Mouse (Mus musculus): ENCODE data around the gene Pcif1. TPM values are rescaled to one million over a fixed set of nuclear protein-coding genes. Genes with fewer than 3 reads are reported as not detected.
"Not testable (repeated sequence)": the region's sequence is repeated elsewhere in the genome, so short reads cannot be mapped to it uniquely, and the experiment has no call there.

Gene Pcif1
- polyA plus RNA-seq, 1 experiment from 2014 or later = 57.1 TPM

DNA sequence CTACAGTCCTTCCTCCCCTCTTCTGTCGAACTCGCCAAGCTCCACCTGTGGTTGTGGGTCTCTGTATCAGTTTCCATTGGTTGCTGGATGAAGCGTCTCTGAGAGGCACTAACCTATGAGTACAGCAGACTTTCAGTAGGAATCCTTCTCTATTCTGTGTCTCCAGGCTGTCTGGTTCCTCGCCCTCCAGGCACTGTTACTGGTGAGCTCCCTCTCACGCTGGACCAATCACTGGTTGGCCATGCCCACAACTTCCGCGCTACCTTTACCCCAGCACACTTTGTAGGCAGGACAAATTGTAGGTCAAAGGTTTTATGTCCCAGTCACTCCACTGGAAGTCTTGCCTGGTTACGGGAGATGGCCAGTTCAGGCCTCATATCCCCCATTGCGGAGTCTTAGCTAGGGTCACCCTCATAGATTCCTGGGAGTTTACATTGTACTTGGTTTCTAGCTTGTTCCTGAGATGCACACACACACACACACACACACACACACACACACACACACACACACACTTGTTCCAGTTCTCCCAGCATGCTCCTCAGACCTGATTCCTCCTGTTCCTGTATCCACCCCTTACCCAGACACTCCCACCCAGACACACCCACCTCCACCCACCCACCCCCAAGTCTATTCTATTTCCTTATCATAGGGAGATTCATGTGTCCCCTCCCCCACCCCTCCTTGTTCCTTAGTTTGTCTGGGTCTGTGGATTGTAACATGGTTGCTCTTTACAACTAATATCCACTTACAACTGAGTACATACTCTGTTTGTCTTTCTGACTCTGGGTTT lies 19.3 kb upstream of the Pcif1 start:
- WGBS = 52% methylated on average over 9 of the region's 9 CpGs
- no peak overlapping the region for H3K4me3 ChIP-seq (ENCODE audit: low read depth, low read length)
- H3K4me1 ChIP-seq (ENCODE audit: control insufficient read depth, insufficient read depth, low read length) = peaks cover 4% of the 10 kb centered on the region; the same call in 1 of the 2 replicates
- DNase-seq (ENCODE audit: low spot score) = no peak
- no peak for ATAC-seq (replicated peaks; ENCODE audit: insufficient number of reproducible peaks, low FRiP score, low TSS enrichment, low read depth)
- H3K9me3 ChIP-seq (replicated peaks; ENCODE audit: control insufficient read depth, low read length) = no peaks in the 10 kb centered on the region
- H3K27ac ChIP-seq (replicated peaks; ENCODE audit: low read depth, low read length) = no peak overlapping the region
- no peak overlapping the region for H3K4me2 ChIP-seq (ENCODE audit: low read depth, low read length)
- no peaks in the 10 kb centered on the region for H3K36me3 ChIP-seq (replicated peaks; ENCODE audit: control insufficient read depth, insufficient read depth, low read depth, low read length)
- H3K9ac ChIP-seq (replicated peaks; ENCODE audit: low read length) = no peak overlapping the region
- peaks cover 7% of the 10 kb centered on the region; the same call in 1 of the 2 replicates for H3K27me3 ChIP-seq (ENCODE audit: control insufficient read depth, insufficient read depth, low read length)

DNA sequence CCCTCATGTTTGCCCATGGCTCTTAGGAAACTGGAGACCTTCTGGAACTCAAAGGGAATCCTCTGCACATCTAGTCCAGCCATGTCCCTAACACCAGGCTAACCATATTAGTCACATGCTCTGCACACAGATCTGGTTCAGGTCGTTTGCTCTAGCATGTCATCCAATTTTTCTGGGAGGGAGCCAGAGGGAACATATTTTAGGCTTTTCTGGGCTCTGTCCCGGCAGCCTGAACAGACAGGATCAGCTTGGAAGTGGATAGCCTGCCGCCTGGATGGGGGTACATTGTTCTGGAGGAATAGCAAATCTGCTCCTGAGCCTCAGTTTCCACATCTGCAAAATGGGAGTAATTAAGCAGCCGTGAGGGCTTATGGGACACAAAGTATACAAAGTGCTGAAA lies 18.0 kb upstream of the Pcif1 start:
- Histone ChIP-seq H3K27me3 (ENCODE audit: control insufficient read depth, insufficient read depth, low read length) (peaks cover 7% of the 10 kb centered on the region; the same call in 1 of the 2 replicates), H3K36me3 (replicated peaks; ENCODE audit: control insufficient read depth, insufficient read depth, low read depth, low read length) (no peaks in the 10 kb centered on the region), H3K27ac (replicated peaks; ENCODE audit: low read depth, low read length) (no peak overlapping the region), H3K9ac (replicated peaks; ENCODE audit: low read length) (no peak overlapping the region), H3K4me3 (ENCODE audit: low read depth, low read length) (no peak overlapping the region), H3K9me3 (replicated peaks; ENCODE audit: control insufficient read depth, low read length) (no peaks in the 10 kb centered on the region), H3K4me1 (ENCODE audit: control insufficient read depth, insufficient read depth, low read length) (peaks cover 4% of the 10 kb centered on the region; the same call in 1 of the 2 replicates), H3K4me2 (ENCODE audit: low read depth, low read length) (no peak overlapping the region)
- WGBS = 77% methylated on average over 4 of the region's 4 CpGs
- ATAC-seq (replicated peaks; ENCODE audit: insufficient number of reproducible peaks, low FRiP score, low TSS enrichment, low read depth) = no peak
- no peak for DNase-seq (ENCODE audit: low spot score)

DNA sequence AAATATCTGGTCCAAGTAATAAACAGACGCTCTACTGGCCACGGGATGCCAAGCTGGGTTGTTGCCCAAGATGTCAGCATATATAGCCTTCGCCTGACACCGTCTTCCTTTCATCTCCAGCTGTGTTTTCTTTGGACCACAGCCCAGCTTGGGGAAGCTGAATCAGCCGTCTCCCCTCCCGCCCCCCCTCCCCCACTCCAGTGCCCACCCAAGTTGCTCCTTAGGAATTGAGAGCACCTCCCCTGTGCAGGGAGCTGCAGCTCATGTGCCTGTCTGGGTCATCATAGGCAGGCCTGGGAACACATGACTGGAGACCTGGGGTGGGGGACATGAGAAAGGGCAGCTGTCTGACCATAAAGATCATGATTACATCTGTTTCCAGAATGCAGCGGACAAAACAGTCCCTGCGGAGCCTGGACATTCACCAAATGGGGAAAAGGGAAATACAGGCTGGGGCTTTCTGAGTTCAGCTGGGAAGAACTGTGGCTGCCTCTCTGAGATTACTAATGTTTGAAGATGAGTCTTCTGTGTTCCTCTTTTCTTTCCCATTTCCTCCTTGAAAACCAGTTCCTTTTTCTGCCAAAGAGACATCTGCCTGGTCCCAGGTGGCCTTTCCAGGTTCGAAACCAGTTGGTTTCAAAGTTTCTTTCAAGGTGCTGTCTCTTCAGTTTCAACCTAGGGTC lies 16.8 kb upstream of the Pcif1 start:
- no peaks in the 10 kb centered on the region for H3K9me3 ChIP-seq (replicated peaks; ENCODE audit: control insufficient read depth, low read length)
- H3K36me3 ChIP-seq (replicated peaks; ENCODE audit: control insufficient read depth, insufficient read depth, low read depth, low read length) = no peaks in the 10 kb centered on the region
- no peaks in the 10 kb centered on the region for H3K4me1 ChIP-seq (ENCODE audit: control insufficient read depth, insufficient read depth, low read length)
- DNase-seq (ENCODE audit: low spot score) = peak; percentile 67
- H3K4me2 ChIP-seq (ENCODE audit: low read depth, low read length) = no peak overlapping the region
- 45% methylated on average over 9 of the region's 9 CpGs for WGBS
- no peak for ATAC-seq (replicated peaks; ENCODE audit: insufficient number of reproducible peaks, low FRiP score, low TSS enrichment, low read depth)
- no peak overlapping the region for H3K4me3 ChIP-seq (ENCODE audit: low read depth, low read length)
- no peaks in the 10 kb centered on the region for H3K27me3 ChIP-seq (ENCODE audit: control insufficient read depth, insufficient read depth, low read length)
- no peak overlapping the region for H3K27ac ChIP-seq (replicated peaks; ENCODE audit: low read depth, low read length)
- no peak overlapping the region for H3K9ac ChIP-seq (replicated peaks; ENCODE audit: low read length)

DNA sequence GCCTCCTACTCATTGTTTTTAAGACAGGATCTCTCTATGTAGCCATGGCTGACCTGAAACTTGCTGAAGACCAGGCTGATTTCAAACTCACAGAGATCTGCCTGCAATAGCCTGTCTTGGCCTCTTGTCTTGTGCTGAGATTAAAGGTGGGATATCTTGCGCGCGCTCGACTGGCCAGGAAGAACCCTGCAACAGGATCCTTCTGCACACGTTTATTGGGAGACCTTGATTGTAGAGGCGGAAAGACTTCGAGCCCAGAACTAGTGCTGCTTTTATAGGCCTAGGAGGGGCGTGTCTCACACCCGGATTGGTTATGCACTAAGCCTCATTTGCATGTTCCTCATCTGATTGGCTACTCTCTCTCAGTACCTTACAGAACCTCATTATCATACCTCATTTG lies 15.7 kb upstream of the Pcif1 start:
- DNase-seq (ENCODE audit: low spot score); H3K4me1 ChIP-seq (ENCODE audit: control insufficient read depth, insufficient read depth, low read length); H3K4me2 ChIP-seq (ENCODE audit: low read depth, low read length); ATAC-seq (replicated peaks; ENCODE audit: insufficient number of reproducible peaks, low FRiP score, low TSS enrichment, low read depth); H3K27ac ChIP-seq (replicated peaks; ENCODE audit: low read depth, low read length); H3K9me3 ChIP-seq (replicated peaks; ENCODE audit: control insufficient read depth, low read length); H3K4me3 ChIP-seq (ENCODE audit: low read depth, low read length); H3K9ac ChIP-seq (replicated peaks; ENCODE audit: low read length); H3K27me3 ChIP-seq (ENCODE audit: control insufficient read depth, insufficient read depth, low read length); H3K36me3 ChIP-seq (replicated peaks; ENCODE audit: control insufficient read depth, insufficient read depth, low read depth, low read length): not testable (repeated sequence)
- WGBS = 91% methylated on average over 7 of the region's 9 CpGs

DNA sequence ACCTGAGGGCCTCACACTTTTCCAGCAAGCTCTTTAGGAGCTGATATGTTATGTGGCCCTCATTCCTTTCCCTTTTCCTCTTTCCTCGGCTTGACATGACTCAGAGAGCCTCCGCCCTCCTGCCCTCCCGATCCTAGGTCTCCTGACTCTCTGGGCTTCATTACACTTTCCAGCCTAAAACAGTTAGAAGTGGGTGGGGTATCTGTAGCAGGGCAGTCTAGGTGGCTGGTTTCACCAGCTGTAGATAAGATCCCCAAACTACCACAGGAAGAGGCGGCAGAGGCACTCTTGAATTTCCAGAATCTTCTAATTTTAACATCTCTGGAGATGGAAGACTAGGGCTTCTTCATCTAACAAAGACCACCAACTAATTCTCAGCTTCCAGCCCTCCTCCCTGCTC lies 14.5 kb upstream of the Pcif1 start:
- no peaks in the 10 kb centered on the region for H3K4me1 ChIP-seq (ENCODE audit: control insufficient read depth, insufficient read depth, low read length)
- no peak overlapping the region for H3K27ac ChIP-seq (replicated peaks; ENCODE audit: low read depth, low read length)
- ATAC-seq (replicated peaks; ENCODE audit: insufficient number of reproducible peaks, low FRiP score, low TSS enrichment, low read depth) (no peak), DNase-seq (ENCODE audit: low spot score) (no peak)
- no peak overlapping the region for H3K4me3 ChIP-seq (ENCODE audit: low read depth, low read length)
- no peak overlapping the region for H3K4me2 ChIP-seq (ENCODE audit: low read depth, low read length)
- H3K9ac ChIP-seq (replicated peaks; ENCODE audit: low read length) = no peak overlapping the region
- H3K9me3 ChIP-seq (replicated peaks; ENCODE audit: control insufficient read depth, low read length) = no peaks in the 10 kb centered on the region
- H3K36me3 ChIP-seq (replicated peaks; ENCODE audit: control insufficient read depth, insufficient read depth, low read depth, low read length) = no peaks in the 10 kb centered on the region
- H3K27me3 ChIP-seq (ENCODE audit: control insufficient read depth, insufficient read depth, low read length) = no peaks in the 10 kb centered on the region
- WGBS = 74% methylated on average over 4 of the region's 4 CpGs

GRCm38 (mm10) chr2:164866741-164867551 lies 12.2 kb upstream of the Pcif1 start:
- H3K4me3 ChIP-seq (ENCODE audit: low read depth, low read length) = no peak overlapping the region
- no peaks in the 10 kb centered on the region for H3K9me3 ChIP-seq (replicated peaks; ENCODE audit: control insufficient read depth, low read length)
- H3K27me3 ChIP-seq (ENCODE audit: control insufficient read depth, insufficient read depth, low read length) = no peaks in the 10 kb centered on the region
- no peak overlapping the region for H3K4me2 ChIP-seq (ENCODE audit: low read depth, low read length)
- H3K9ac ChIP-seq (replicated peaks; ENCODE audit: low read length) = no peak overlapping the region
- no peak overlapping the region for H3K27ac ChIP-seq (replicated peaks; ENCODE audit: low read depth, low read length)
- ATAC-seq (replicated peaks; ENCODE audit: insufficient number of reproducible peaks, low FRiP score, low TSS enrichment, low read depth) (no peak), DNase-seq (ENCODE audit: low spot score) (no peak)
- no peaks in the 10 kb centered on the region for H3K36me3 ChIP-seq (replicated peaks; ENCODE audit: control insufficient read depth, insufficient read depth, low read depth, low read length)
- no peaks in the 10 kb centered on the region for H3K4me1 ChIP-seq (ENCODE audit: control insufficient read depth, insufficient read depth, low read length)
- 65% methylated on average over 16 of the region's 16 CpGs for WGBS

DNA sequence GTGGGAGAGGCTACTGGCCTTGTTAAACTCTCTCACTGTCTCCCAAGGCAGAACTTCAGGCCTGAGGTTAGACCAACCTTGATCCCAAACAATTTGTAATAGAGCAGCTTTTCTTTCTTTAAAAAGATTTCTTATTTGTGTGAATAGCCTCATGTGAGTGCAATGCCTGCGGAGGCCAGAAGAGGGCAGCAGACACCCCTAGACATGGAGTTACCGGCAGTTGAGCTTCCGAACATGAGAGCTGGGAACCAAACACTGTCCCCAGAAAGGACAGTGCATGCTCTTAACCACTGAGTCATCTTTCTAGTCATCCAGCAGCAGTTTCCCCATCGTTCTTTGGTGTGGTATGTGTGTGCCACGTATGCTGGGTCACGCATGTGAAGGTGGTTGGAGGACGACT lies 11.5 kb upstream of the Pcif1 start:
- no peaks in the 10 kb centered on the region for H3K4me1 ChIP-seq (ENCODE audit: control insufficient read depth, insufficient read depth, low read length)
- H3K36me3 ChIP-seq (replicated peaks; ENCODE audit: control insufficient read depth, insufficient read depth, low read depth, low read length) = no peaks in the 10 kb centered on the region
- no peak for ATAC-seq (replicated peaks; ENCODE audit: insufficient number of reproducible peaks, low FRiP score, low TSS enrichment, low read depth)
- no peaks in the 10 kb centered on the region for H3K9me3 ChIP-seq (replicated peaks; ENCODE audit: control insufficient read depth, low read length)
- 86% methylated on average over 7 of the region's 7 CpGs for WGBS
- no peak overlapping the region for H3K27ac ChIP-seq (replicated peaks; ENCODE audit: low read depth, low read length)
- H3K4me2 ChIP-seq (ENCODE audit: low read depth, low read length) = no peak overlapping the region
- DNase-seq (ENCODE audit: low spot score) = no peak
- no peak overlapping the region for H3K9ac ChIP-seq (replicated peaks; ENCODE audit: low read length)
- no peak overlapping the region for H3K4me3 ChIP-seq (ENCODE audit: low read depth, low read length)
- no peaks in the 10 kb centered on the region for H3K27me3 ChIP-seq (ENCODE audit: control insufficient read depth, insufficient read depth, low read length)

All from embryonic facial prominence, embryonic 11.5 days (tissue).